Comparison of ENCODE assay signal across 9 mouse cellular contexts in genomic region chr11:6178673-6179166, GRCm38 (mm10). TPM values are rescaled to one million over a fixed set of nuclear protein-coding genes. Genes with fewer than 3 reads are reported as not detected.
A peak's percentile ranks its signal among the peaks of the same experiment; 100 is the strongest.
DNase-seq lines count a peak whose midpoint lies in the region; ATAC-seq and TF ChIP-seq lines count a peak whose summit lies in the region.
"Had no signal": no experiment of that assay in that cellular context is flagged by ENCODE, and none has a peak within 500 bp of the region (broad histone marks: within the 10 kb centered on the region; RNA-seq: fewer than 3 reads in every experiment).

No protein-coding gene starts in this region.

- H3K4me2 ChIP-seq in embryonic facial prominence, embryonic 15.5 days (replicated peaks) = no peak overlapping the region
- H3K4me2 ChIP-seq in limb, embryonic 13.5 days (replicated peaks) = no peak overlapping the region

- no peak for TF ChIP-seq CTCF in thymus, adult 2 months (IDR thresholded peaks at IDR 0.05; ENCODE audit: borderline replicate concordance, control insufficient read depth, extremely low read depth, insufficient read depth, low read length, poor library complexity)

- H3K27me3 ChIP-seq in embryonic facial prominence, embryonic 15.5 days = no peaks in the 10 kb centered on the region
- H3K27me3 ChIP-seq in limb, embryonic 13.5 days = no peaks in the 10 kb centered on the region
- H3K27me3 ChIP-seq in thymus, adult 2 months (ENCODE audit: control insufficient read depth, insufficient read depth, low read length) = no peaks in the 10 kb centered on the region

- H3K27ac ChIP-seq in embryonic facial prominence, embryonic 15.5 days (replicated peaks) = 0 out of 2 replicates have a peak overlapping the region, but pooled peaks have one; percentile 1
- peak overlapping the region; percentile 15; the same call in 1 of the 2 replicates for H3K27ac ChIP-seq in limb, embryonic 13.5 days
- H3K27ac ChIP-seq in thymus, adult 2 months (ENCODE audit: control insufficient read depth, insufficient read depth, low read length) = peak overlapping the region; percentile 91

- H3K4me3 ChIP-seq in embryonic facial prominence, embryonic 15.5 days (replicated peaks) = no peak overlapping the region
- no peak overlapping the region for H3K4me3 ChIP-seq in limb, embryonic 13.5 days
- peak overlapping the region; percentile 23; the same call in 1 of the 2 replicates for H3K4me3 ChIP-seq in thymus, adult 2 months (ENCODE audit: control insufficient read depth, insufficient read depth, low read length)

- no peaks in the 10 kb centered on the region for H3K9me3 ChIP-seq in embryonic facial prominence, embryonic 15.5 days (replicated peaks)
- no peaks in the 10 kb centered on the region for H3K9me3 ChIP-seq in limb, embryonic 13.5 days

- WGBS in embryonic facial prominence, embryonic 15.5 days = 19% methylated on average over 2 of the region's 2 CpGs
- WGBS in limb, embryonic 13.5 days = 24% methylated on average over 2 of the region's 2 CpGs
- 5% methylated on average over 2 of the region's 2 CpGs for WGBS in thymus, adult 2 months

- H3K4me1 ChIP-seq in embryonic facial prominence, embryonic 15.5 days = peaks cover 17% of the 10 kb centered on the region
- peaks cover 26% of the 10 kb centered on the region for H3K4me1 ChIP-seq in limb, embryonic 13.5 days
- H3K4me1 ChIP-seq in thymus, adult 2 months (replicated peaks; ENCODE audit: control insufficient read depth, insufficient read depth, low read length) = peaks cover 36% of the 10 kb centered on the region

- H3K9ac ChIP-seq in embryonic facial prominence, embryonic 15.5 days = no peak overlapping the region
- H3K9ac ChIP-seq in limb, embryonic 13.5 days = no peak overlapping the region

- peak; percentile 46 for DNase-seq in layer of hippocampus, adult 11-12 months (ENCODE audit: low spot score)
- DNase-seq in layer of hippocampus, postnatal 14 days (ENCODE audit: low spot score in 2 of 2) = no peak
- DNase-seq in ES-CJ7 (ENCODE audit: low read depth, low spot score) = peak; percentile 80
- peak; percentile 72 for DNase-seq in thymus, adult 2 months
- DNase-seq in kidney, adult 11 months = no peak
- DNase-seq in gastrocnemius, postnatal 10 days = no peak

- TF ChIP-seq POLR2A in thymus, adult 2 months (IDR thresholded peaks at IDR 0.05; ENCODE audit: control insufficient read depth, extremely low read depth, insufficient read depth, low read length, poor library complexity) = no peak

- ATAC-seq in embryonic facial prominence, embryonic 15.5 days (ENCODE audit: insufficient number of reproducible peaks, low FRiP score, low TSS enrichment, low read depth) = no peak
- no peak for ATAC-seq in limb, embryonic 13.5 days (ENCODE audit: low FRiP score, low read depth)

- H3K36me3 ChIP-seq in embryonic facial prominence, embryonic 15.5 days = no peaks in the 10 kb centered on the region
- H3K36me3 ChIP-seq in limb, embryonic 13.5 days = no peaks in the 10 kb centered on the region
- no peaks in the 10 kb centered on the region for H3K36me3 ChIP-seq in thymus, adult 2 months (ENCODE audit: control insufficient read depth, insufficient read depth, low read length)

RNA-seq across cellular contexts. Expression of gene A730071L15Rik, which starts 21.1 kb away (rescaled TPM):
- under 1 TPM; 0.28 to 0.31 TPM for total RNA-seq in layer of hippocampus, postnatal 14 days (2021)
- polyA plus RNA-seq in embryonic facial prominence, embryonic 15.5 days (2015; fragmentation: Nextera tagmentation; extraction: Ambion mirVana) = 0.43 TPM in 2 replicates
- 0.31 and 0.75 TPM in 2 replicates for polyA plus RNA-seq in limb, embryonic 13.5 days (2015; fragmentation: Nextera tagmentation; extraction: Ambion mirVana)
- 0.09 and 0.10 TPM in 2 replicates for polyA plus RNA-seq in thymus, adult 2 months (2012; rRNA removed)
- not detected for total RNA-seq in gastrocnemius, postnatal 10 days (2021)
- total RNA-seq: left cerebral cortex, postnatal 14 days had no signal

RNA-seq across cellular contexts. Expression of gene Nudcd3, which starts 21.5 kb away (rescaled TPM):
- total RNA-seq in layer of hippocampus, postnatal 14 days (2021) = 100 to 1,000 TPM; 116 to 122 TPM
- polyA plus RNA-seq in embryonic facial prominence, embryonic 15.5 days (2015; fragmentation: Nextera tagmentation; extraction: Ambion mirVana) = 39.7 and 41.3 TPM in 2 replicates
- polyA plus RNA-seq in limb, embryonic 13.5 days (2015; fragmentation: Nextera tagmentation; extraction: Ambion mirVana) = 43.3 and 44.0 TPM in 2 replicates
- 52.1 and 62.2 TPM in 2 replicates for polyA plus RNA-seq in thymus, adult 2 months (2012; rRNA removed)
- total RNA-seq in gastrocnemius, postnatal 10 days (2021) = 10 to 100 TPM; 57.6 to 59.3 TPM

RNA-seq across cellular contexts. Expression of gene Npc1l1, which starts 51.2 kb away (rescaled TPM):
- under 1 TPM; 0.23 to 0.24 TPM for total RNA-seq in layer of hippocampus, postnatal 14 days (2021)
- polyA plus RNA-seq in embryonic facial prominence, embryonic 15.5 days (2015; fragmentation: Nextera tagmentation; extraction: Ambion mirVana) = 0.04 and 0.14 TPM in 2 replicates
- polyA plus RNA-seq in limb, embryonic 13.5 days (2015; fragmentation: Nextera tagmentation; extraction: Ambion mirVana) = 0.03 and 0.06 TPM in 2 replicates
- 0.20 and 0.24 TPM in 2 replicates for polyA plus RNA-seq in thymus, adult 2 months (2012; rRNA removed)
- total RNA-seq in gastrocnemius, postnatal 10 days (2021) = under 1 TPM; 0.05 to 0.18 TPM

Comparison
In these comparisons a context has a peak if more than half of its experiments do, and no peak if none do; other contexts are left out.
1. DNase-seq: peak in layer of hippocampus, adult 11-12 months (single experiment), ES-CJ7 (single experiment) and thymus, adult 2 months (single experiment); none in layer of hippocampus, postnatal 14 days (0 of 2), kidney, adult 11 months (single experiment) and gastrocnemius, postnatal 10 days (single experiment).
2. H3K27ac ChIP-seq: peak in every context shown above with its lines; median percentile 91 in thymus, adult 2 months; 15 in limb, embryonic 13.5 days; 1 in embryonic facial prominence, embryonic 15.5 days.